Mouse (Mus musculus): ENCODE data around the gene Sars2. TPM values are rescaled to one million over a fixed set of nuclear protein-coding genes. Genes with fewer than 3 reads are reported as not detected.

Sars2 gene
- total and polyA plus RNA-seq, 3 experiments, result 10.5 to 24.9 (median 17.1) TPM

DNA sequence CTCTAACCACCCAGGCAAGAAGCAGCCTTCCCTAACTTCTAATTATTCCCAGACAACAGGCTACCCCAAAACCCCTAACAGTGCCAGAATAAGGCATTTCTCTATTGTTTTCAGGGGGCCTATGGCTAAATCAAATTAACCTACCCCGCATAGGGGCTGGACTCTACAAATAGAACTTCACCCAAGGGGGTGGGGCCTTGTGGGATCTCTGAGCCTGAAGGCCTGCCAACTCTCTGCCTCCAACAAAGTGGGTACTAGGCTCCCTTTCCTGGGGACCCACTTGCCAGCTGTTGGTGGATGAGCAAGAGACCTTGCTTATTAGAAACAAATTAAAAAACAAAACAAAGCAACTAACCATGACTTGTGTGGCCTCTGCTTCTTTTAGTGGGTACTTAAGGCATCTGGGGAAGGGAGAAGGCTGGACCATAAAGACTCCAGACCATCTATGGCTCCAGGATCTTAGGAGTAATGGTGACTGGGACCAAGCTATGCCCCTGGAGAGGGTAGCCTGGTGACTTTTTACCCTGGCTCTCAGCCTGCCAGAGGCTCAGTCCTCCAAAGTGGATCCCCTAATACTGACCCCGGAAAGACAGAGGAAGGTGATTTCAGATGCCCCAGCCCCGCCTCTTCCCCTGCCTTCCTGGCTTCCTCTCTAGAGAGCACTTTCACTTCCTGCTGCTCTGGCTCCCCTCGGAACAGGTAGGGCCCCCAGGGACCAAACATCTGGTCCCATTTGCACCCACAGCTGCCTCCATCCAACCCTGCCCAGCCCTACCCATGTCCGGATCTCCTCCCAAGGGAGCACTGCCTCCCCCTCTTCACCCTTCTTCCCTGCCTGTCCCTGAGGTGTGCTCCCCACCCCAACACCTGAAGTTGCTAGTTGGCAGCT is 46.8 kb downstream of the Sars2 start, which contains the start of gene Rinl (continued):
- TF ChIP-seq MAX (IDR thresholded peaks at IDR 0.05; ENCODE audit: low read length), result no peak
- no peak for TF ChIP-seq ZKSCAN1 (IDR thresholded peaks at IDR 0.05; ENCODE audit: borderline replicate concordance, low read depth, low read length)
- TF ChIP-seq SMC3 (IDR thresholded peaks at IDR 0.05; ENCODE audit: low read depth, low read length), result no peak
- peak; percentile 45; the same call in 1 of the 2 replicates for TF ChIP-seq MXI1 (IDR thresholded peaks at IDR 0.05; ENCODE audit: low read depth, low read length)
- TF ChIP-seq ZNF384 (IDR thresholded peaks at IDR 0.05; ENCODE audit: low read depth, low read length), result no peak
- no peak for TF ChIP-seq USF2 (conservative IDR thresholded peaks at IDR 0.05; ENCODE audit: low read depth, low read length)
- TF ChIP-seq BHLHE40 (IDR thresholded peaks at IDR 0.05; ENCODE audit: low read depth, low read length), result peak; percentile 1; the same call in 1 of the 2 replicates
- peak; percentile 84 for TF ChIP-seq ELF1 (IDR thresholded peaks at IDR 0.05; ENCODE audit: low read depth, low read length)
- no peak for TF ChIP-seq GABPA (IDR thresholded peaks at IDR 0.05; ENCODE audit: insufficient replicate concordance, low read depth, low read length)
- TF ChIP-seq JUN (IDR thresholded peaks at IDR 0.05; ENCODE audit: insufficient read depth, low read depth, low read length), result no peak
- TF ChIP-seq EP300 (IDR thresholded peaks at IDR 0.05; ENCODE audit: low read length), result peak; percentile 83
- peak; percentile 99 for TF ChIP-seq TCF12 (IDR thresholded peaks at IDR 0.05; ENCODE audit: low read depth, low read length)

DNA sequence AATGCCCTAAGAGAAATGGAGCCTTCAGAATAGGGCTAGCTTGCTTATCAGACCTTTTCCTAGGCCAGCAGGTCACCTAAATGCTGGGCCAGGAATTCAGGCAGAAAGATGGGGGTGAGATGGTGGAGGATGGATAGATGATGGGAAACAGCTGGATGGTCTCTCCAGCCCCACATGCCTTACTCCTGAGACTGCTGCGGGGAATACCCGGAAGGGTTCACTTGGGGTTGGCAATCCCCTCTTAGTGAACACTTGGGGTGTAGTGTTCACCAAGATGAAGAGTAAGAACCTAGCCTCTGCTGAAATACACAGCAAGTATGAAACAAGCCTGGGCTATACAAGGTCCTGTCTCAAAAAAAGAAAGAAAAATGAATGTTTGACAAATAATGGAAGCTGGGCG is 47.4 kb downstream of the Sars2 start:
- Histone ChIP-seq H3K9me3 (replicated peaks; ENCODE audit: low read length) (no peaks in the 10 kb centered on the region), H3K4me1 (ENCODE audit: control insufficient read depth in 1 of 2, insufficient read depth in 2 of 2) (peaks cover 39 to 87% of the 10 kb centered on the region in 2 experiments), H3K27me3 (replicated peaks) (no peaks in the 10 kb centered on the region), H3K27ac (ENCODE audit: insufficient read depth, low read depth) (peak overlapping the region; percentile 92), H3K79me2 (replicated peaks; ENCODE audit: control insufficient read depth, extremely low read depth, insufficient read depth, poor library complexity, severe bottlenecking) (no peaks in the 10 kb centered on the region), H3K9ac (ENCODE audit: insufficient read depth, low read depth) (peak overlapping the region; percentile 40), H3K4me3 (replicated peaks in 1 of 3; ENCODE audit: low read depth in 2 of 3, low read length in 2 of 3, poor library complexity in 1 of 3) (peak overlapping the region in 2 of 3 experiments; percentile 27 to 38), H3K4me2 (ENCODE audit: insufficient read depth, low read depth, poor library complexity, severe bottlenecking) (peak overlapping the region; percentile 69), H3K36me3 (replicated peaks in 1 of 2; ENCODE audit: control insufficient read depth in 1 of 2, insufficient read depth in 1 of 2, low read length in 1 of 2) (peaks cover 9 to 36% of the 10 kb centered on the region in 2 experiments)
- in situ Hi-C loops (cut with MboI; ENCODE audit: low pct_ligation_motif_present, low pct_unique_long_range_greater_than_20kb, low sequenced_read_pairs), result loop anchor here (25.0 kb wide), 1 partner anchor 248 kb away; no protein-coding TSS in a partner anchor
- dilution Hi-C loops (cut with MboI; ENCODE audit: extremely low pct_ligation_motif_present, extremely low pct_unique_long_range_greater_than_20kb, low sequenced_read_pairs), result no loop called here
- TF ChIP-seq MAX (IDR thresholded peaks at IDR 0.05; ENCODE audit: low read length) (0 out of 2 replicates have a peak, but pooled peaks have one; percentile 22), CHD1 (IDR thresholded peaks at IDR 0.05; ENCODE audit: low read depth, low read length) (no peak), ZMIZ1 (IDR thresholded peaks at IDR 0.05; ENCODE audit: low read depth, low read length) (0 out of 2 replicates have a peak, but pooled peaks have one; percentile 8)
- DNase-seq (ENCODE audit: extremely low read depth), result no peak

Data from CH12.LX (cell line).